Mouse (Mus musculus) embryonic fibroblast, embryonic 13.5 days (primary cell): ENCODE measurements around the gene Fam213b. TPM values are rescaled to one million over a fixed set of nuclear protein-coding genes. Genes with fewer than 3 reads are reported as not detected.

Source experiments
- H3K27ac ChIP-seq: 2 replicates; pipeline ENCODE4 v1.5.1; 2012; ENCODE audit warnings: low read length, control low read depth, inconsistent platforms; ENCODE audit not compliant: insufficient read depth
- H3K4me1 ChIP-seq: 2 replicates; pipeline ENCODE4 v1.6.1; 2011; ENCODE audit warnings: low read length; ENCODE audit not compliant: control insufficient read depth, insufficient read depth
- H3K4me3 ChIP-seq: 2 replicates; pipeline ENCODE4 v1.5.1; 2011; ENCODE audit warnings: mild to moderate bottlenecking, control low read depth, low read length; ENCODE audit not compliant: insufficient read depth
- CTCF ChIP-seq: IDR thresholded peaks from 2 replicates; pipeline ENCODE4 v1.5.1; 2011; ENCODE audit warnings: mild to moderate bottlenecking, control low read depth, low read length, moderate library complexity, borderline replicate concordance; ENCODE audit not compliant: insufficient read depth
- POLR2A ChIP-seq: IDR thresholded peaks from 2 replicates; pipeline ENCODE4 v1.6.1; 2011; ENCODE audit warnings: low read depth, mild to moderate bottlenecking, control low read depth, low read length, moderate library complexity
- polyA plus RNA-seq: library from polyadenylated mRNA; stranded (reverse); fragments of >200 nt; gene quantifications from 2 replicates; pipeline ENCODE4 v1.2.4, GENCODE M21; 2011; ENCODE audit warnings: low read depth; ENCODE audit not compliant: missing spikeins, insufficient read length

The Fam213b gene
- polyA plus RNA-seq, 1 experiment: 13.7 TPM

DNA sequence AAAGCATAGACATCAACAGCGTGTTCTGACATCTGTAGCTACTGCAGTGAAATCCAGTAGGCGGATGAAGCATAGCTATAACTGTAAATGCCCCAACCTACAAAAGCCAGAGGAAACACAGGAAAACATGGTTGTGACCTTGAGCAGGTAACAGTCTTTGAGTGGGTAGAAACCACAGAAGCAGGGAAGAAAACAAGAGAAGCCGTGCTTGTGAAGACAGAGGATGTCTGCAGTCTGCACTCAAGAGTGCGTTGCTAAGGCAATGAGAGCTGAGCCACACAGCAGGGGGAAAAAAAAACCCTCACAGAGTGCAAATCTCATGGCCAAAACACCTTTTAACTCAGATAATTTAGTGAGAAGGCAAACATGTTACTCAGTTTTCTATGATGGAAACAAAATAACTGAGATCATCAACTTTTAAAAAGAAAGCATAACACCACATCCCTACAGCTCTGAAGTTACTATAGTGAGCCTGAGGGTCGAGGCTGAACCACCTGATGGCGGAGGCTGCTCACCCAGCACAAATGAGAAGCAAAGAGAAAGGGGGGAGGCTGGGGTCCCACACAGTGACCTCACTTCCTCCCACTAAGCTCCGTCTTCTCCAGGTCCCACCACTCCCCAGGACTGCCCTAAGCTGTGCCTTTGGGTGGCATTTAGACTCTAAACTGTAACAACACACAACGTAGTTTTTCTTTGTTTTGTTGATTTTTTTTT, 37.8 kb upstream of the Fam213b start:
- H3K4me3 ChIP-seq: no peak overlapping the region
- no peaks in the 10 kb centered on the region for H3K4me1 ChIP-seq
- TF ChIP-seq CTCF: no peak
- TF ChIP-seq POLR2A: no peak
- H3K27ac ChIP-seq: no peak overlapping the region

DNA sequence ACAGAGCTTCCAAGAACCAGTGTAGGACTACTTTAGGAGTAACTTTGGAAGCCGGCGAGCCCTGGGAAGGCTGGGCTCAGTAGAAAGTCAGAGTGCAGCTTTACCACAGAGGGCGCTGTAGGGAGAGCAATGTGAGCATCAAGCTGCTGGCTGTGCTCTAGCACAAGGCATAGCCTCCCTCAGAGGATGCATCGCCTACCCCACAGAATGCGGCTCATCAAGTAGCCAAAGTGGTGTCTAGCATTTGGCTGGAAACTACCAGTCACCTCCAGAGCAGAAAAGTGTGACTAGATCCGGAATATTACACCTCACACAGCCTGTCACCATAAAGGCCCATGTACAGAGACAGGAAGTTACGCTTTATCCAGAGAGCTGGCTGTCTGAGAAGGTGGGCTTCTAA, 36.9 kb upstream of the Fam213b start:
- no peaks in the 10 kb centered on the region for H3K4me1 ChIP-seq
- no peak for TF ChIP-seq POLR2A
- no peak for TF ChIP-seq CTCF

DNA sequence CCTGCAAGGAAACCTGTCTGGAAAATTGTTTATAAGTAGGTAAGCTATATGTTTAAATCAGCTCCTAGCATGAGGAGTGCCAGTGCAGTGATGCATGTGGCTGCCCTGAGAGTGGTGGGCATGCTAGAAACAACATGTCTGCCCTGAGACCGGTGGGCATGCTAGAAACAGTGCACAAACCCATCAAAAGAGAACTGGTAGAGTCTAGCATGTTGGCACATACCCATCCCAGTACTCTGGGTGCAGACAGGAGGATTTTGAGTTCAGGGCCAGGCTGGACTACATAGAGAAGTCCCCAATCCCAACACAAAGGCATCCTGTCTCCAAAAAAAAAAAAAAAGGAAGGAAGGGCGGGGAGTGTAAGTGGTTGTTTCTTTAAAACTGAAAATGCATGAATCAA, 35.9 kb upstream of the Fam213b start:
- Histone ChIP-seq H3K4me3 (no peak overlapping the region), H3K4me1 (no peaks in the 10 kb centered on the region), H3K27ac (no peak overlapping the region)
- TF ChIP-seq POLR2A (no peak), CTCF (no peak)

More for the DNA sequence above, 36.9 kb upstream of the Fam213b start:
- Histone ChIP-seq H3K4me3 (no peak overlapping the region), H3K27ac (no peak overlapping the region)

DNA sequence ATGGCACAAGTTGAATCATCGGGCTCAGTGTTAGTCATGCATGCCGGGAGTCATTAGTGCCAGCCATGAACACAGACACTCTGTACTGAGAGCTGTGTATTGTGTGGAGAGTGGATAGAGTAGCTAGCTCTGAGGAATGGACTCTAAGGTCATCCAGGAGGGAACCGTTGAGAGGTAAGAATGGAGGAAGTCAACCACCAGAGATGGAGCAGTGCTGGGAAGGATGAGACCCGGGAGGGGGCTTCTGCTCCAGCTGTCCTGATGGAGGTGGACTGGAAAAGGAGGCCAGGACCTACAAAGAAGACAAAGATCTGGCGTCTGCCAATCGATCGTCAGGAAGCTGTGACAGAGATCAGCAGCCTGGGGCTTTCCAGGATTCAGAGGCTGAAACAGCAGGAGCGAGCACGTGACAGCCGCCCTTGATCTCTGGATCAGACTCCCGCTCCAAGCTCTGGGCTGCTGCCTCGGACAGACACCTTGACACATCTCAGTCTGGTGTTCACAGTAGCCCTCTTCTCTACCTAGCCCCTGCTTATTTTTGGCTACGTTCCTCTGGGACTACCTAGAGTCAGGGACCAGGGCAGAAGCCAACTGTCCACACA, 34.5 kb upstream of the Fam213b start:
- H3K4me1 ChIP-seq: no peaks in the 10 kb centered on the region
- H3K4me3 ChIP-seq: no peak overlapping the region

DNA sequence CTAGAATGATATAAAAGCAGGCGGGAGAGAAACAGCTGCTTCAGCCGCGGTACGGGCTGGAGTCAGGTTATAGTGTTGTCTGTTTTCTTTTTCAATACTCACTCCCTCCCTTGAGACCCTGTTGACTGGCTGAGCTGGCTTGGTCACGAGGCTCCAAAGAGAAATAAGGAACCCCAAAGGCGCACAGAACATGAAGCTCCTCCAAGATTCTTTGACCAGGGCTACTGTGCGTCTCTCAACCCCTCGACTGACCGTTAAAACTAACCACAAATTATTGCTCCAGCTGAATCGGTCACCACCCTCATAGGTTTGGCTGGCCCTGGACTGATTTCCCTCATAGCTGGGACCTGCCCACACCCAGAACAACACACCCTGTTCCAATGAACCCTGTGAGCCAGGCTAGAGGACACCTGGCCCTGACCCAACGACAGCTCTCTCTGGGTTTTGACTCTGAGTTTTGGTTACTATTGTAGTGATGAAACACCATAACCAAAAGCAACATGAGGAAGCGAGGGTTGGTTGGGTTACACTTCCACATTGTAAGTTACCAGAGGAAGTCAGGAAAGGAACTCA, 30.2 kb upstream of the Fam213b start:
- no peak for TF ChIP-seq POLR2A
- TF ChIP-seq CTCF: no peak
- Histone ChIP-seq H3K4me3 (no peak overlapping the region), H3K4me1 (no peaks in the 10 kb centered on the region), H3K27ac (no peak overlapping the region)

More for the DNA sequence above, 34.5 kb upstream of the Fam213b start:
- H3K27ac ChIP-seq: no peak overlapping the region
- no peak for TF ChIP-seq CTCF

DNA sequence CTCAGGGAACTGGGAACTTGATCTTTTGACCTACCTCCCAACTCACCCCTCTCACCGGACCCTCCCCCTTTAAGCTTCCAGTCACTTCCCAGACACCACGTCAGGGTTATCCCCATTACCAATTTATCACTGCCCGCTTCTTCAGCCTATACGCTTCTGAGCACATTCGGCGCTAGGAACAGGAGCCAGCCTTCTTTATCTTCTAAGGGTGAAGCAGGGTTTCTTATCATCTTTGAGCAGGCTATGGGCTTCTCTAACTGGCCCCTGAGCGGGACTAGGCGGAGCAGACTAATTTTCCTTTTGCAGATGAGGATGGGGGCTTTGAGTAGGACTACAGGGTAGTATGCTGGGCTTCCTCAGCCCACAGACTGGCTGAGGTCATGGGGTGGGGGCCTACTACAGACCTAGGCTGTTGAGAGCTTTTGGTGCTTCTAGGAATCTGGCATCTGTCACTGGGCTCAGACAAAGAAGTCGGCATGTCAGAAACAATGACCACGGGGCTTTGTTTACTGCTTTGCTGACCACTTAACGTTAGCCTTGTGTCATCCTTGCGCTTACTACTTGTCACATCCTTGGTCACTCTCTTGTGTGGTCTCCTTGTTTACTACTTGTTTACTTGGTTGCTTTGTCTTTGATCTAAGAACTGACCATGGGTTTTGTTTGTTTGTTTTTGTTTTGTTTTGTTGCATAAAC, 29.6 kb upstream of the Fam213b start, which contains the start of gene Tnfrsf14:
TSS of gene Tnfrsf14 (minus strand) at position 169 of the 693 bp plus-strand sequence.
- H3K4me1 ChIP-seq: no peaks in the 10 kb centered on the region
- H3K27ac ChIP-seq: 0 out of 2 replicates have a peak within 1 kb of the TSS, but pooled peaks have one; percentile 12
- H3K4me3 ChIP-seq: peak within 1 kb of the TSS; percentile 15; the same call in 1 of the 2 replicates
- no peak for TF ChIP-seq CTCF
- no peak for TF ChIP-seq POLR2A

DNA sequence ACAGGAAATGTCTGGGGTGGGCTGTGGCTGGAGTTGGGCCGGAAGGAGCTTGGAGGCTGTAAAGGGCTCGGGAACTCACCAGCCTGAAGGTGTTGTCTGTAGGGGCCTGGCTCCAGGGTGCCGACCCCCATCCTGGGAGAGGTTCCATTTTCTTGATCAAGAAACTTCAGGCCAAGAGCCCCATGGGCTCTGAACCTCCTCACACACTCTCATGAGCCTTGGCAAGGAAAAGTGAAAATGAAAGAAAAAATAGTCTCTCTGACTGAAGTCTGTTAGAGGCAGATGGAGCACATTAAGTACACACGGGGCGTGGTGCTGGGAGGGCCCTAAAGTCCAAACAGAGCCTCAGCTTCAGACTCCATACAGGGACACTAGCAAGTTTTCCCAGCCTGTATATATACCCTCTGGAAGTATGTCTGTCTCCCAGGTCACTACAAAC, 29.0 kb upstream of the Fam213b start:
- Histone ChIP-seq H3K4me1 (no peaks in the 10 kb centered on the region), H3K4me3 (peak overlapping the region; percentile 15; the same call in 1 of the 2 replicates), H3K27ac (0 out of 2 replicates have a peak overlapping the region, but pooled peaks have one; percentile 12)
- TF ChIP-seq CTCF (no peak), POLR2A (no peak)

DNA sequence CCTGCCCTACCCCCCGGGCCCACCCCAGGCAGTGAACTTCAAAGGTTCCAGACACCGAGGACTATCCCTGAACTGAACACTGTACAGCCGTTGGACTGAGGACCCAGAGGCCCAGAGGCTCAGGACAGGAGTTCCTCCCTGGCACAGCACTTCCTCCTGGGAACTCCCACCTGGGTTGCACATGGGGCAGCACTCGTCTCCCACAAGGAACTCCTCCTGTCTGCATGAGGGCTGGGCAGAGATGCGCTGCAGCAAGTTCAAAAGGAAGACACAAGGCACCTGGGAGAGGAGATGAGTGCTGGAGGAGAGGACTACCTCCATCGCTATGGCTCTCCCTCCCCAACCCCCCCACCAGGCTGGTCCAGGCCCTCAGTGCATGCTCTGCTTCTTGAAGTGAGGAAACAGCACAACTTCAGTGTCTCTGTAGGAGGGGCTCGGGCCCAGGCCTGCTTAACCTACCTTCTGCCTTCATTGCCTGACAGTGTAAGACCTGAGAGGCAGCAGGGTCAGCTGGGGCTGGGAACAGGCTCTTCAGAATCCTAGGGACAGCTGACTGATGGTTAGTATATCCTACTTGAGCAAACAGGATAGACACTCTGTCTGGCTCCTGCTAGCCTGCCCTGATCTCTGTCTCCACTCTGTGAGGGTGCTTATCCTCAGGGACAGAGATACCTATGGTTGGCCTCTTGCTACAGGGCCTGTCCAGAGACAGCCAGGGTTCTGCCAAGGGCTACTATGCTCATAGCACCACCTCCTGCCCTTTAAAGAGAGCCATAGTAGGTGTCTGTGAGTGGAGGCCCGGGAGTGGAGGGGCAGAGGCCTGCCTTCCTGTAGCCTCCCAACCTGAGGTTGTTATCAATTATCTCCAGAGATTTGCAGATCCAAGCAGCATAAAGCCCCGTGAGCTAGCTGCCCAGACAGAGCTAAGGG, 28.3 kb upstream of the Fam213b start:
- H3K4me3 ChIP-seq: peak overlapping the region; percentile 15; the same call in 1 of the 2 replicates
- H3K27ac ChIP-seq: 0 out of 2 replicates have a peak overlapping the region, but pooled peaks have one; percentile 8
- TF ChIP-seq CTCF (no peak), POLR2A (no peak)
- no peaks in the 10 kb centered on the region for H3K4me1 ChIP-seq

DNA sequence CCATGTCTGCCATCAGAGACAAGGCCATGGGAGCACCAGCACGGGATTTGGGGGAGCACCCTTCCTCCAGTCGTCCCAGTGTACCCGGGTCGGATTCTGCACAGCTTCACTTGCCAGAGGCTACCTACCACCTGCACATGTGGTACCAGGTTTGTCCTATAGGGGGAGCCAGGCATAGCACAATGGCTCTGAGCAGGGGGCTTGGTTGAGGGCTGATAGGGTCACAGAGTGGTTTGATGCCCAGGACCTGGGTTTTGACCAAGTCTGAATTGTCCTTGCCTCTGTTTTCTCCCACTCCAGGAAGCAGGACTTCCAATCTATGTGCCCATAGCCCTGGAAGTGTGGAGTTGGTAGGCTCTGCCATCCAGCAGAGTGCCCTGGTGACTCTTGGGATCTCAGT, 26.5 kb upstream of the Fam213b start:
- no peaks in the 10 kb centered on the region for H3K4me1 ChIP-seq
- H3K27ac ChIP-seq: no peak overlapping the region
- no peak overlapping the region for H3K4me3 ChIP-seq
- no peak for TF ChIP-seq POLR2A
- no peak for TF ChIP-seq CTCF
